Mouse (Mus musculus) kidney, adult 2 months (tissue): ENCODE results near the gene 1110002E22Rik.

Source experiments
- CTCF ChIP-seq: fragments of 200-500 bp; conservative IDR thresholded peaks from 2 replicates; pipeline ENCODE4 v1.5.1; 2011; ENCODE audit warnings: low read depth, mild to moderate bottlenecking, control low read depth, low read length, moderate library complexity, mixed read lengths; ENCODE audit not compliant: insufficient read depth, insufficient read length
- POLR2A ChIP-seq: fragments of 200-500 bp; IDR thresholded peaks from one replicate; pipeline ENCODE4 v1.6.1; 2011; ENCODE audit warnings: low read depth, low read length, control low read depth

- TF ChIP-seq CTCF = no peak
- TF ChIP-seq POLR2A = no peak
Measured at GRCm38 (mm10) chr3:138103690-138104089, 38.8 kb downstream of the 1110002E22Rik start.
